Mouse (Mus musculus) lung, adult 2 months (tissue): ENCODE data around the gene Ankrd2. TPM values are rescaled to one million over a fixed set of nuclear protein-coding genes. Genes with fewer than 3 reads are reported as not detected.

Experiments
- DNase-seq: peaks from one replicate; pipeline ENCODE4 v3.0.0; 2022
- H3K4me1 ChIP-seq: fragments of 200-500 bp; 2 replicates; pipeline ENCODE4 v1.6.1; 2011; ENCODE audit warnings: low read length; ENCODE audit not compliant: control insufficient read depth, insufficient read depth
- H3K4me3 ChIP-seq: fragments of 200-500 bp; replicated peaks from 2 replicates; pipeline ENCODE3; 2011; ENCODE audit warnings: low read depth, mild to moderate bottlenecking, control low read depth, low read length; ENCODE audit errors: extremely low read depth
- CTCF ChIP-seq: fragments of 200-500 bp; IDR thresholded peaks from 2 replicates; pipeline ENCODE4 v1.5.1; 2011; ENCODE audit warnings: mild to moderate bottlenecking, low read length, control low read depth; ENCODE audit not compliant: insufficient read depth
- POLR2A ChIP-seq: fragments of 200-500 bp; IDR thresholded peaks from 2 replicates; pipeline ENCODE4 v1.6.1; 2011; ENCODE audit warnings: low read depth, mild to moderate bottlenecking, control low read depth, low read length, borderline replicate concordance; ENCODE audit errors: extremely low read depth
- WGBS: fragments of 180-500 bp; shearing (Covaris S2); methylation state at CpG from one replicate; pipeline ENCODE4 v1.1.7; 2018; 5-methylcytosine and 5-hydroxymethylcytosine counted together
- polyA plus RNA-seq: library from polyadenylated mRNA; depleted of rRNA; stranded (reverse); fragments of >200 nt; gene quantifications from 2 replicates; pipeline ENCODE4 v1.2.3, GENCODE M21; 2012

Ankrd2 gene
- polyA plus RNA-seq, 1 experiment: 0.14 TPM

DNA sequence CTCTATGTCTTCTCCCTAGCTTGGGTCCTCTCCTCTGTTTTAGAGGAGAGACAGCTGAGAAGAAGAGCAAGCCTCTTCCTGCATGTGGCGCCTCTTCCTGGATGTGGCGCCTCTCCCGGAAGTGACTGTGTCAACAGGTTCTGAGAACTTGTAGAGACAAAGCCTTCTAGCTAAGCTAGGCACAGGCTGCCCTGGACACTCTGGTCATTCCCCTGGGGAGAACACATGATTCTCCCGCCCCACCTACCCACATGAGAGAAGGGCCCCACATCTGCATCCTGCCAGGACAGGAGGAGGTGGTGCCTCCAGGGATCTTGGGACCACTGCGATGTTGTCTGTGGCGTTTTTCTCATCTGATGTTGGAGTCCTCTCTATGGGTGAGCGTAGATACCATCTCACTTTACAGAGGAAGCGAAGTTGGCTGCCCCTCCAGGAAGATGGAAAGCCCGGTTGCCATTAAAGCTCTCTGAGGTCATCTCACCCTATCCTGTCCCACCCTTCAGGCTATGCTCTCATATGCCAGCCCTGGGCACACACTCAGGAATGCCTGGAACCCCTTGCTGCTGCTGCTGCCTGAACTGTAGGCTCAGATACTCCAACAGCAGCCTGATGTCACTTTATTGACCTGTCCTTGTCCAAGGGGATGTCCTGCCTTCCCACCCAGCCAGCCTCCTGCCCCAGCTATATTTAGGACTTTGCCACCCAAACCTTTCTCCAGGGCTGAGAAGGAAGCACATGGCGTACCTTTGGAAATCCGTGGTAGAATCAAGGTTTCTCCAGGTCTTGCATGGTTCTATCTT is 32.8 kb downstream of the Ankrd2 start:
- WGBS: 43% methylated on average over 11 of the region's 11 CpGs

DNA sequence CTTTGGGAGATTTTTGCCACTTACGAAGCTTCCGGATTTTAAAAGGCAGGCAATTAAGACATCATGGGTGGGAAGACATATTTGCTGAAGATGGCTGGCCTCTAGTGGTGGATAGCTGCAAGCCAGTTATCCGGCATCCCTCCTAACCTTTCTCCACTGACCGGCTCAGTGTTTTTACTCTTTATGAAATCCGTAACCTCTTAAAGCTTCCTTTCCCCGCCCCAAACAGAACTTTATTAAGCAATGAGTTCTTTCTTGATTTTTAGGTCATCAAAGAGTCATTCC is 33.4 kb downstream of the Ankrd2 start:
- no peak for DNase-seq
- H3K4me3 ChIP-seq: no peak overlapping the region
- no peak for TF ChIP-seq POLR2A
- peak; percentile 53 for TF ChIP-seq CTCF

More for the DNA sequence above, 32.8 kb downstream of the Ankrd2 start:
- no peak for TF ChIP-seq CTCF
- peak; percentile 34; the same call in 1 of the 2 replicates for TF ChIP-seq POLR2A
- peak; percentile 33 for DNase-seq
- Histone ChIP-seq H3K4me3 (peak overlapping the region; percentile 31), H3K4me1 (no peaks in the 10 kb centered on the region)

DNA sequence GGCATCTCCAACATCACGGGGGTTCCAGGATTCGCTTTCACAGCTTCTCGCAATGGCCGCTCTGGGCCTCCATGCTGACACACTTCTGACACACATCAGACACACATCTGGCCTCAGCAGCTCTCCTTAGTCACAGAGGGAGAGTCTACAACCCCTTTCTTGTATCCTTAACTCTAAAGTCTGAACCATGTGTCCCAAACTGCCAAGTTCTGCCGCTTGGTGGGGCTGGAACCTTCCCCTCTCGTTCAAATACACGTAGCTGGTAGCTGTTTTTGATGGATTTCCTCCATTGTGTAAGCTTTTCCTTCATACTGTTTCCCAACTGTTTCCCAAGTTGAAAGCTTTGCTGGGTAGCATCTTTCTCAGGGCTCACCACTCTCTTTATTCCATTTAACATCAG is 35.4 kb downstream of the Ankrd2 start:
- TF ChIP-seq CTCF (peak; percentile 46), POLR2A (no peak)
- no peak overlapping the region for H3K4me3 ChIP-seq
- 68% methylated on average over 7 of the region's 7 CpGs for WGBS
- H3K4me1 ChIP-seq: no peaks in the 10 kb centered on the region
- no peak for DNase-seq

More for the DNA sequence above, 33.4 kb downstream of the Ankrd2 start:
- WGBS: 37% methylated on average over 6 of the region's 6 CpGs
- H3K4me1 ChIP-seq: no peaks in the 10 kb centered on the region

DNA sequence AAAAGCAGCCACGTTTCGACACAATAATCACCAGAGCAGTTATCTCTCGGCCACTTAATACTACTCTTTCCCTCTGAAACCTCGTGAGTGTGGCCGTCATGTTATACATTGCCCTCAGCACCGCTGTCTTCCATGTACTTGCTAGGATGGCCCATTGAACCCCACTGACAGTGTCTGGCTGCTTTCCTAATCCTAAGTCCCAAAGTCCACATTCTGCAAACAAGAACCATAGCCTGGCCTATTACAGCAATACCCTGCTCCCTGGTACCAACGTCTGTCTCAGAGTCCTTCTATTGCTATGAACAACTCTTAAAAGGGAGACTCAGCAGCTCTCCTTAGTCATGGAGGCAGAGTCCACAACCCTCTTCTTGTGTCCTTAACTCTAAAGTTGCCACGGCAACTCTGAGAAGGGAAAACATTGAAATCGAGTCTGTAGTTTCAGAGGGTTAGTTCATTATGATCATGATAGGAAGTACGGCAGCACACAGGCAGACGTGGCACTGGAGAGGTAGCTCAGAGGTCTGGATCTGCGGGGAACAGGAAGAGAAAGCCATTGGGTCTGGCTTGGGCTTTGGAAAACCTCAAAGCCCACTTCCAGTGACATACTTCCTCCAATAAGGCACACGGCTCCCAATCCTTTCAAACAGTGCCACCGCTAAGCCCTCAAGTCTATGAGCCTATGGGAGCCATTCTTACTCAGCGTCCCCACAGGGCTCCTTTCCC is 36.2 kb downstream of the Ankrd2 start:
- WGBS: 73% methylated on average over 15 of the region's 15 CpGs
- TF ChIP-seq POLR2A (no peak), CTCF (no peak)
- Histone ChIP-seq H3K4me1 (no peaks in the 10 kb centered on the region), H3K4me3 (no peak overlapping the region)
- no peak for DNase-seq

DNA sequence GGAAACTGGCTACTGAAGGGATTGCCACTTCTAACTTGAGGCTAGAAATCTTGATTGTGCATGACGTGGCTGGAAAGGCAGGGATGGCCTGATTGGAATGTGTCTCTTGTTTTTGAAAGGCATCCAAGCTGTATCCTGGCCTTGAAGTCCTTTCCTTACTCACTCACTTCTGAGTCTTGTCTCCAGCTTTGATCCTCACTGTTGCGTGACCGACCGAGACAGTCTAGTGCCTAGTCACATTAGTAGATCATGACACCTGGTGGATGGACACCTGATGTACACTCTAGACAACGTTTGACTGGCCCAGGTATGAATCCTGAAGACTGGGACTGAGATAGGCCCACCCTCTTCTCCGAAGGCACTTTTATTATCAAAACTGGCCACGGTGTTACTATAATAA is 37.0 kb downstream of the Ankrd2 start:
- no peak for TF ChIP-seq CTCF
- no peak for TF ChIP-seq POLR2A
- no peaks in the 10 kb centered on the region for H3K4me1 ChIP-seq
- no peak overlapping the region for H3K4me3 ChIP-seq
- 64% methylated on average over 7 of the region's 7 CpGs for WGBS
- no peak for DNase-seq

DNA sequence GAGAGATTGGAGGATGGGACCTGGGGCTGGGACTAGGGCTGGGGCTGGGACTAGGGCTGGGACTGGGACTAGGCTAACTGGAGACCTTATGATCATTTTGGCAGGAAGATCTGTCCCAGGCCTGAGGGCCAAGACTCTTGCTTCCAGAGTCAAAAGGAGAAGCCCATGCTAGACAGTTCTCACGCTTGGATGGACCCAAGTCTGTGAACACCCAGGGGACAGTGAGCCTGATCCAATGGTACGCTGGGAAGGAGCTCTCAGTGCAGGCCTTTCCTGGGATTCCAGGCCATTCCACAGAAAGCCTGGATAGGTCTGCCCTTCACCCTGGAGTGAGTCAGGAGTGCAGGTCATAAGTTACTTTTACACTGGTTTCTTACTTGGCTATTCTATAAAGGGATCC is 39.3 kb downstream of the Ankrd2 start:
- DNase-seq: no peak
- 77% methylated on average over 2 of the region's 2 CpGs for WGBS
- H3K4me3 ChIP-seq: no peak overlapping the region
- no peak for TF ChIP-seq POLR2A
- no peak for TF ChIP-seq CTCF
- no peaks in the 10 kb centered on the region for H3K4me1 ChIP-seq

GRCm38 (mm10) chr19:42075992-42076391 is 40.2 kb downstream of the Ankrd2 start:
- TF ChIP-seq POLR2A: no peak
- TF ChIP-seq CTCF: no peak
- WGBS: 90% methylated on average over 16 of the region's 16 CpGs
- Histone ChIP-seq H3K4me3 (no peak overlapping the region), H3K4me1 (no peaks in the 10 kb centered on the region)
- DNase-seq: no peak

DNA sequence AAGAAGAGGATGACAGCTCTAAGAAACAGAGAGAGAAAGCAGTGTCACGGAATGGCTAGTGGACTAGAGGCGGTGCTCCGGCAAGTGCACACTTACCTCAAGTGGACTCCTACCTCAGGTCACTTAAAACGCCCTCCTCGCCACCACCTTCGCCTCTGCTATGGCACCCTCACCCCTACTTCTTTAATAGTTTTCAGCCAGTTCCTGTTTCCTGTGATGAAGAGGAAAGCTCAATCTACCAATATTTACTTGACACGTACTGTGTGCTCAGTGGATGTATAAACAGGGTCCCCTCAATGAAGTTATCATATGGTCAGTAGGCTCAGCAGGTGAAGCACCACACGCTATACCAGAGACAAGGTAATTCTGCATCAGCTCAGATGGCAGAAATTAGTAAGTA is 42.8 kb downstream of the Ankrd2 start:
- no peaks in the 10 kb centered on the region for H3K4me1 ChIP-seq
- no peak overlapping the region for H3K4me3 ChIP-seq
- no peak for DNase-seq
- no peak for TF ChIP-seq CTCF
- no peak for TF ChIP-seq POLR2A
- WGBS: 74% methylated on average over 8 of the region's 8 CpGs

- no peak overlapping the region for H3K4me3 ChIP-seq
- no peaks in the 10 kb centered on the region for H3K4me1 ChIP-seq
- no peak for DNase-seq
- 92% methylated on average over 12 of the region's 12 CpGs for WGBS
- TF ChIP-seq POLR2A (no peak), CTCF (no peak)
Observed at GRCm38 (mm10) chr19:42079006-42079405, 43.2 kb downstream of the Ankrd2 start.

- TF ChIP-seq POLR2A (no peak), CTCF (no peak)
- no peaks in the 10 kb centered on the region for H3K4me1 ChIP-seq
- no peak overlapping the region for H3K4me3 ChIP-seq
- 76% methylated on average over 5 of the region's 5 CpGs for WGBS
- DNase-seq: no peak
Observed at GRCm38 (mm10) chr19:42079950-42080349, 44.1 kb downstream of the Ankrd2 start.
